Mouse (Mus musculus): ENCODE results near the gene Dst.
"Not testable (repeated sequence)": the region's sequence is repeated elsewhere in the genome, so short reads cannot be mapped to it uniquely, and the experiment has no call there.

The Dst gene

DNA sequence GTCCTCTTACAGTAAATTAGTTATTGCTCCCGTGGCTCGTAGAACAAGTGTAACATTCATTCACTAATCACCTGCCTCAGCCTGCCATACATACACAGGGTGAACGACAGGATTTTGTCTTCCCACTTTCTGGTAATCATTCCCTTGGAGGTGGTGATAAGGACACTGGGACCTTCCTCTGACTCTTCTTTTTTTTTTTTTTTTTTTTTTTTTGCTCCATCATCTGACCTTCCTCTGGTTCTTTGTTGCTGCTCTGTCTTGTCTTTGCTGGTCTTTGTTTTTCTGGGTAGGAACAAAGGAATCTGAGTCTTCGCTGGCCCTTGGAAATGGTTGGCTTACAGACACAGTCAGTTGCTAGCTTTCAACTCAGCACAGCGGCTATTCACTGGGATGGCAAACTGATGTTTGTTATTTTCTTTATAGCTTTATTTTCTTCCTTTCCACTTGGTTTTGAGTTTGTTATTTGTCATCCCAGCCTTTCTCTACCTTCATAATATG lies 157.6 kb downstream of the Dst start:
- DNase-seq (ENCODE audit: low spot score), result no peak

GRCm38 (mm10) chr1:34066401-34066800 lies 158.4 kb downstream of the Dst start:
- DNase-seq (ENCODE audit: low spot score), result not testable (repeated sequence)

GRCm38 (mm10) chr1:34068341-34068740 lies 160.3 kb downstream of the Dst start:
- DNase-seq (ENCODE audit: low spot score), result no peak

GRCm38 (mm10) chr1:34069514-34070290 lies 161.7 kb downstream of the Dst start:
- no peak for DNase-seq (ENCODE audit: low spot score)

DNA sequence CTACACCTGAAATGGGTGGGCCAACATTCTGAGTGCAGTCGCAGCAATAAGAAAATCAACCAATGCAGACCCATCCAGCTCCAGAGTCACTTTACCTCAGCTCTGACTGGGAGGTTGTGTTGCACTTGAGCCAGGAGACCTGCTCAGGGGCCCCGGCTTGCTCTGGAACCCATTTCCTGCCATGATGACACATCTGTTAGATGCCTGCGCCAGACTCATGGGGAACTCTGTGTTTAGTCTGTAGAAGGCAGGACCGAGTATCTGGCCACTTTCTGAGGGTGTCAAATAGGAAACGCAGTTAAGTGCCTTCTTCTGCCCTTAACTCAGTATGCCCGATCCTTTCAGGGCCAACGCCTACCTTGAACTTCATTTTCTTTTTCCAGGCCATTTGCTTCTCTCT lies 162.4 kb downstream of the Dst start:
- no peak for DNase-seq (ENCODE audit: low spot score)

DNA sequence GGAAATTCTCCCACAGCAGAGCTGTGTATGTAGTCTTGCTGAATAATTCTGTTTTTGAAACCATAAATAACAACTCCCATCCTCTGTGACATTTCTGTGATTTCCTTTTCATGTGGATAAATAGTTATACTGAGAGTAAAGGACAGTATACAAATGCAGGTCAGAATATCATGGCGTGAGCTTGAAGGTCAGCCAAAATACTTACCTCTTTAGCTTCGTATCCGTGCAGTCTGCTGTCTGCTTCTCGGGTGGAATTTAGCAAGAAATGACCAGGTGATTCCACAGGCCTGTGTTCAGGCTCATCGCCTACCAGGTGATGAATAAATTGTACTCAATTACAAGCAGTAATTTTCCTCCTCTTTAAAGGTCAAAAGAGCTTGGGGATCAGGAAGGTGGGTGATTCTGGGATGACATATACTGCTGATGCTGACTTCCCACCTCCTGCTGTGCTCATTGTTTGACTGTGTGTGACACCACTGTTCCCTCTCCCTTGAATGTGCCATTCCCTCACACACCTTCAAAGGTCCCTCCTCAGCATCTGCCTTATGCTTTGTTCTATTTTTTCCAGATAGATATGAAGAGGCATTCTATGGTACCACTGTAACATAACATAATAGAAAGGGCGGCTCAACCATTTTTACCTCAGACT lies 163.1 kb downstream of the Dst start:
- DNase-seq (ENCODE audit: low spot score), result no peak

DNA sequence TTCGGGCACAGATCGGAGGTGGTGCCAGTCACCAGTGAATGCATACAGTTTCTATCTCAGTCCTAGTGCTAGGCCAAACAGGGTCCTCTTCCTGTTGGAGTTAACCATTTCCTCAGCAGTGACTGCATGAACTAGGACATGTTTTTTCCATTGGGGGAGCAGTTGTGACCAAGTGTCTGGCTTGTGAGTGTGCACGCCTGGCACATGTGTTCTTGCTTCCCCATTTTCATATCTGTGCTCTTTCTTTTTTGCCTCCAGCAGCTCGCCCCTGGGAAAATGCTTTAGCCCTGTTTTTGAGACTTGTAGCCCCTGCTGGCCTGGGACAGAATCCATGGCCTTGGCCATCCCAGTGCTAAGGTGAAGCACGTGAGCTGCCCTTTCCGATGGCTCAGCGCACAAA lies 164.2 kb downstream of the Dst start:
- DNase-seq (ENCODE audit: low spot score), result no peak

DNA sequence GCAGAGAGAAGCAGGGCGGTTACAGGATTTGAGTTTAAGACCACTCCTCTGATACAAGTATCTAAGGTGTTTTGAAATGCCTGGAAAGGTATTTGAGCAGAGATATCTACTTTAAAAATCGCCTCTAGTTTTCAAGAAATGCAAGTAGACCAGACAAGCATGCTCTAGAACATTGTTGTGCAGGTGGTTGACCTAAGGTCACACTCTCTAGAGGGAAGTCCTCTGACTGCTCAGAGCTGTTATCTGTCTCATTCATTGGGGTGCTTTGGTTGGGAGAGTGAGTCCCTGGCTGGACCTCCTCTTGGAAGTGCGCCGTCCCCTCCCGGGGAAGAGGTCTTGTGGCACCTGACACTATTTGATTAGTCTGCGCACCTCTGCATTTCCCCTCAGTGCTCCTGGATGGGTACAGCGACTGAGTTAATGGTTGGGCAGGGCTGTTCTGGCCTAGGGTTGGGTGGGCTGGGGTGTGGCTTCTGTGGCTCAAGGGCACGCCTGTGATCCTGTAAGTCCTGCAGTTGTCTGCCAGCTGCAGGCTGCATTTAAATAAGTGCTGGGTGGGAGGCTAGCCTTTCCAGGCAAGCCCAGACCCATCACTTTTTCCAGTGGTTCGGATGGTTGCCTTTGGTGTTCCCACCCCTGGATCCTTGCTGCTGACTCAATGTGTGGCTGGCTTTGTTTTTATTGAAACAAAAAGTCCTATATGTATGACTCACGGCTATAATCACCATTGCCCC lies 165.6 kb downstream of the Dst start:
- DNase-seq (ENCODE audit: low spot score), result no peak

GRCm38 (mm10) chr1:34074245-34075187 lies 166.5 kb downstream of the Dst start:
- DNase-seq (ENCODE audit: low spot score), result no peak

GRCm38 (mm10) chr1:34076701-34077421 lies 168.8 kb downstream of the Dst start:
- DNase-seq (ENCODE audit: low spot score), result no peak

DNA sequence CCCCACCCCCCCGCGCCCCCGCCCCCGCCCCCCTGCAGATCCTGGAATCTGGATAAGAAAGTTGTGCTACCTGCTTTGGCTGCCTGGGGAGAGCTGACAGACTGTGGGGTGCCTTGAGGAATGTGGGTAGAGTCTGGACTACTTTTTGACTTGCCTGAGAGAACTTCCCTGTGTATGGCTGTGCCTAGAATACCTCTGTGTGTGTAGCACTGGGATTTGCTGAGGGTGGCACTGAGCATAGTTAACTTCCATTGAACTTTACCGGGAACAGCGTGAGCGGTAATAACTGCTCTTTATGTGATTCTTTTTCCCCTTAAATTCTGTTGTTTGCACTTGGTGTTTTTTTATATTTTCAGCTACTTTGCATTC lies 169.4 kb downstream of the Dst start:
- DNase-seq (ENCODE audit: low spot score), result no peak

DNA sequence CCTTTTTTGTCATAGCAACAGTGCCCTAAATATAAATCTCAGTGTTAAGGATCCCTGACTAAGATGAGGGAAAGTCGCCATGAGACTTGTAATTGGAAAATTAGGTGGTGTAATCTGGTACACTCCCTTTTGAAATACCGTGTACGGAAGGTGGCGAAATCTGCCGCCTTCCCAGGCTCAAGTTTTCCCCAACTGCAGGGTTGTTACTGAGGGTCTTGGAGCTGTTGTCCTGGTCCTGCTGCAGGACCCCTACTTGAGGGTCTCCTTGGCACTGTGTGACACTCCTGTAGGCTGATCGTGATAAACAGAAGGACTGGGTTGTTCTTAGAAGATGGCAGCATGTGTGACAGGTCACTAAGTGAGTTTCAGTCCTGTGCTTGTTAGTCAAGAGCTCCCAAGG lies 169.9 kb downstream of the Dst start:
- no peak for DNase-seq (ENCODE audit: low spot score)

DNA sequence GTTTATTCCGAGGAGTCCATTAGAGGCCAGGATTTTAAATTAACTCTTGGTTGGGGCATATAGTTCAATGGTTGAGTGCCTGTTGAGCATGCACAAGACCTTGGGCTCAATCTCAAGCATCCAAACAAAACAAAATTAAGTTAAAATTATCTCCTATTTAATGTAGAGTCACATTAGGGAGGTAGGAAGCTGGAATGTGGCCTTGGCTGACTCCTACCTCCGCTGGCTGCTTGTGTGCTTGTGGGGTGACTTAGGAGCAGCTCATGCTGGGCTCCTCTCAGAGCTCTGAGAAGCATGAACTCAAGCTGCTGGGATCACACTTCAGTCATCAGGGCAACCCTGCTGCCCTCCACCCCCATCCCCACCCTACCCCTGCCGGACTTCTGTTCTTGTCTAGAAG lies 181.0 kb downstream of the Dst start:
- DNase-seq (ENCODE audit: low spot score), result no peak

DNA sequence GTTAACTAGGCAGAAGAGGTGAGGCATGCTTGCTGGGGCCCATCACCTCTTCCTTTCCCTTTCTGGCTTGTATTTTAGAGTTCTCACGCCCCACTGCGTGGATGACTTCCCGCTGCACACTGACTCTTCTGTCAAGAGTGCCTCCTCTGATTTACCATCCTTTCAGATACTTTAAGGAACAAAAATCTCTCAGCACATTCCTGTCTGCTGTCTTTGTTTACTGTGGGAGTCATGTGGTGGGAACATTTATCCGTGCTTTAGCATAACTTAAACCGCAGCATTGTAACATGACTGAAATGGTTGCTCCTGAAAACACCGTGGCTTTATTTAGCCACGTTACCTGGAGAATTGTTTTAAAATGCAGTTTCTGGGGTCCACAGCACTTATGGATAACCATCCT lies 182.7 kb downstream of the Dst start:
- no peak for DNase-seq (ENCODE audit: low spot score)

GRCm38 (mm10) chr1:34093652-34094051 lies 185.6 kb downstream of the Dst start:
- no peak for DNase-seq (ENCODE audit: low spot score)

- no peak for DNase-seq (ENCODE audit: low spot score)
Measured at GRCm38 (mm10) chr1:34094301-34094700, 186.3 kb downstream of the Dst start.

GRCm38 (mm10) chr1:34095173-34095572 lies 187.1 kb downstream of the Dst start:
- DNase-seq (ENCODE audit: low spot score), result no peak

DNA sequence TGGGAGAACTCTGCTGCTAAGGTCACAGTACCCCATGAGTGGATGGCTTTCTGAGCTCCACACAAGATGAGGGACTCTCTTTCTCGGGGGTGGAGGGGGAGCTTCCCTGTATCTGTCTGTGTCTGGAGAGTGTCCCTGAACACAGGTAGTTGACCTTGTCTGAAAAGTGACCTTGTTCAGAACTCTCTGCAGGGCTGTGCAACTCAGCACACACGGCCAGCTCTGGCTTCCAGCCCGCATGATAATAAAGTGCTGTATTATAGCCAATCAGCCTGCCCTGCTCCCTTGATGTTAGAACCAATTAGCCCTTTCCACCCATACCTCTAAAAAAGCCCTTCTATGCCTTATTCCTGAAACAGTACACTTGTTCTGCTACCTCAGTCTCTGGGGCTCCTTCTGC lies 188.9 kb downstream of the Dst start:
- no peak for DNase-seq (ENCODE audit: low spot score)

DNA sequence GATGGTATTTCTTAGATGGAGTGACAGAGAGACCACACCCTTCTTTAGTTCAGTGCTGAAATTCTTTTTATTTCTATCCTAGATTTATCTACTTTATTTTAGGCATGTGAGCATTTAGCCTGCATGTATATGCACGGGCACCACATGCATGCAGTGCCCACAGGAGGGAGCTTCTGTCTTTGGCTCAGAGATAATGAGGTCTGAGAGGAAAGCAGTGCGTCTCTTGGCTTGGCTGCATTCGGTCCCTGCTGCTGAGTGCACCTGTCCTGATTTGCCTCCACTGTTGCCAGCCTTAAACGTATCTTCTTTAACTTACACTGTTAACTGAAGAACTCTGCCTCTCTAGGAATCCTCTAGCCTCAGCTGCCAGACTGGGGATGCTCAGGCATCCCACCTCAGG lies 189.6 kb downstream of the Dst start:
- DNase-seq (ENCODE audit: low spot score), result no peak

DNA sequence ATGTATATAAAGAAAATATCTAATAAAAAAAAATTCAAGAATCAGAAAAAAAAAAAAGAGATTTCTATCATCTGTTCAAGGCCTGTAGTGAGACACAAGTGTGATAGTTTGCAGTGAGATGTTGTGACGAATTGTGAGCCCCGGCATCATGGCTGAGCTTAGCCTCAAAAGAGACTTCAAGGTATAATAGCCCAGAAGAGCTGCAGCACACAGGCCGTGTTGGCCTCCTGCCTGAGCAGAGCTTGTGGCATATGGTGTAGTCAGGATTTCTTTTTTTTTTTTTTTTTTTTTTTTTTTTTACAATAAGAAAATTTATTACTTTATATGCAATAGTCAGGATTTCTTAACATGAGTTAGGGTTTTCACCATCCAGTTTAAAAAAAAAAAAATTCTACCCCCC lies 191.4 kb downstream of the Dst start:
- no peak for DNase-seq (ENCODE audit: low spot score)

- DNase-seq (ENCODE audit: low spot score), result no peak
Measured at GRCm38 (mm10) chr1:34100385-34100784, 192.4 kb downstream of the Dst start.
